Mouse (Mus musculus) c-Kit-positive CD71-negative TER-119-negative erythroid progenitor cells, embryonic 14.5 days (primary cell): Measurements from ENCODE around the gene Dgkz.
A peak's percentile ranks its signal among the peaks of the same experiment; 100 is the strongest.

Experiments
- DNase-seq: peaks from one replicate; pipeline ENCODE4 v3.0.0-alpha.2; 2013; ENCODE audit warnings: low read depth

Gene Dgkz

DNA sequence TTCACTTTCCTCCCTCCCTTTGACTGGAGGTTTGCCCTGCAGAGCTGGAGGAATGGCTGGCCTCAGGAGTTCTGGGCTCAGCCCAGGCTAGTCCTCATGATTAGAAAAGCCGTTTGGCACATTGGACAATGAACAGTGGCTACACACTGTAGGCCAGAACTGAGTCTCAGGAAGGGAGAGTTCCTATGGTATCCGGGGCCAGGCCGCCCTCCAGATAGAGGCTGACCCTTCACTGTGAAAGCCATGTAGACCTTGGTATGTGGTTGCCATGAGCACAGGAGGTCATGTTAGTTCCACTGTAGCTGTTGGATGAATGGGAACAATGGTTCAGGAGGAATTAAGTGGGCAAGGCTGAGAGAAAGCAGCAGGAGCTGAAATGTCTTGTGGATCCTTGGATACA, 17.7 kb upstream of the Dgkz start:
- no peak for DNase-seq

DNA sequence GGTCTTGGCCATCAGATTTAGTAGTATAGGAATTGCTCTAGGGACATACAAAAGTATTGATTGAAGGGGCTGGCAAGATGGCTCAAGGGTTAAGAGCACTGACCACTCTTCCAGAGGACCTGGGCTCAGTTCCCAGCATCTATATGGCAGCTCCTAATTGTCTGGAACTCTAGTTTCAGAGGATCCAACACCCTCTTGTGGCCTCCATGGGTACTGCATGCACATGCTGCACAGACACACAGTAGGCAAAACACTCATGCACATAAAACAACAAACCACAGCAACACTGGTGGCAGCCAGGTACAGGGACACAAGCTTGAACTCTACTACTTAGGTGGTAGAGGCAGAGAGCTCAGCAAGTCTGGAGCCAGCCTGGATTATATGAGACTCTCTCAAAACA, 14.1 kb upstream of the Dgkz start:
- DNase-seq: no peak

DNA sequence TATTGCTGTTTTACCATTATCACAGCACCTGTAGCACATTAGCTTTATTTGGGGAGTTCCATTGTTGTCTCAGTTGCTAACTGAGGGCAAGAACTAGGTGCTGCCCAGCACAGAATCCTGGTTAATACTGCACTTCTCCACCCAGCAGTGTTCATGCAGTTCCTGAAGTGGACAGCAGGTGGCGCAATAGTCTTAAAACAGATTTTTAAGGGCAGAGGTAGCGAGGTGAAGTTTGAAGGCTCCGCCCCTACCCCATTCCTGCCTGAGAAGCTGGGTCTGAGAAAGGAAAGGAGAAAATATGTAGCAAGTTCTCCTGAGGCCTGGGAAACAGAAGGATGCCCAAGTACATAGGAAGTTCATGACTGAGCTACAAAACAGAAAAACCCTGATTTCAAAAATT, 11.9 kb upstream of the Dgkz start:
- peak; percentile 75 for DNase-seq

DNA sequence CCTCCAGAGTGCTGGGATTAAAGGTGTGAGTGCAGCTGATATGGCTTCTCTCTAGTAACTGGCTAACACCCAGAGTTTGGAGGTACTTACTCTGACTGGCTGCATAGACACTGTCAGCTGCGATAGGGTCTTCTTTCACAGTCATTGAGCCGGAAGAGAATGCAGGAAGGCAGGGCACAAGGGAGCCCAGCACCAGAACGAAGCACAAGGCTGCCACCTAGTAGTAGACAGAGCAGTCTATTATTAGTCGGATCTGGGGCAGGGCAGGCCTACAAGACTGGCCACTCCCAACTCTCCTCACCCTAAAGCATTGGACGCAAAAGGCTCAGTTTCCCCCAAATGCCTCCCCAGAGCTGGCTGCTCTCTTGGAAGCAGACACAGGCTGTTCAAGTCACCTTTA, 10.4 kb upstream of the Dgkz start:
- DNase-seq: no peak

DNA sequence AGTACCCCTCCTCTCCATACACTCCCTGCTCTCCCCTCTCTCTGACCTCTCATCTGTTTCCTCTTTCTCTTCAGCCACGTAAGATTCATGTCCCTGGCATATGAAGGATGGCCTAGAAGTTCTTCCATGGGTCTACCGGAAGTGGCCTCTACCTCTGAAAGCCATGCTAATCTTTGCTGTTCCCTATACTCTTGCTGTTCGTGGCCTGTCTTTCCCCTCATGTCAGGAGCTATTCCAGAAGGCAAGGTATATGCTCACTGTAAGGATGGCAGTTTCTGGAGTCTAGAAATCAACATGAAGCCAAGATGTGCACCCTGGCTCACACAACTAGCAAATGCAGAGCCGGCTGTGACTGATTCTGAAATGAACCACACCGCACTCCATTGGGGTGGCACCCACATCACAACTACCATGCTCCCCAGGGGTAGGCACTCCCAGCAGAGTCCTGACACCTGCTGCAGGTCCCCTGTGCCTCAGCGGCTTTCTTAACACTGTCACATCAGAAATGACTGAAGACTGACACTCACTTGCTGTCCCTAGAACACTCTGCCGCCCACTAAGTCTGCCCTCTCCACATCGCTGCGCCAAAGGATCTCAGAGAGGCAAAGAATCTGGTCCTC, 9.4 kb upstream of the Dgkz start:
- no peak for DNase-seq

DNA sequence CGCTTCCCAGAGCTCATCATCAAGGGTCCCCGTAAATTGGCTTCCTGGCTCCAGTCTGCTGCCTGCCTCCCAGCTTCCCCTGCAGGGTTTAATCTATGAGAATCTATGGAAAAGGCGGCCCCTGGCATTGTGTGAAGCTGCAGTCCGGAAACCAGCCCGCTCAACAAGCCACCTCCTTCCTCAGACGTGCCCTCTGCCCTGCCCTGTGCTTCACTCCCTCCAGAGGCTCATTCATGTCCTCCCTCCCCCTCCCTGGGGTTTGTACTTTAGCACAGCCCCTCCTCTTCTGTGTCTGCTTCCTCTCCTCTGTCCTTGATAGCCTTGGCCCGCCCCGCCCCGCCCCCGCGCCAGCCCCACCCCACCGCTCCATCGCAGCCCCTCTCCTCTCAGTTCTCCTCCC, 8.8 kb upstream of the Dgkz start:
- peak; percentile 68 for DNase-seq

DNA sequence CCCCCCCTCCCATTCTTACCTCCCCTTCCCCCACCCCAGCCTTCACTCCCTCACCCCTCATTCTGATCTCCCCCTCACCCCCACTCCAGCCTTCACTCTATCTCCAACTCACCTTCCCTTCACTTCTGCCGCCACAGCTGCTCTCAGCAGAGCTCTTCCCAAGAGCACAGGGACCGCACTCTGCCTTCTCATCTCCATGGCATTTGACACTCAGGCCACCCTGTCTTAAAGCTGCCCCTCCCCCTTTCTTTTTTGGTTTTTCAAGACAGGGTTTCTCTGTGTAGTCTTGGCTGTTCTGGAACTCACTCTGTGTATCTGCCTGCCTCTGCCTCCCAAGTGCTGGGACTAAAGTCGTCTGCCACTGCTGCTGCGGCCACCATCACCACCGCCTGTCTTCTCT, 5.2 kb upstream of the Dgkz start:
- no peak for DNase-seq

DNA sequence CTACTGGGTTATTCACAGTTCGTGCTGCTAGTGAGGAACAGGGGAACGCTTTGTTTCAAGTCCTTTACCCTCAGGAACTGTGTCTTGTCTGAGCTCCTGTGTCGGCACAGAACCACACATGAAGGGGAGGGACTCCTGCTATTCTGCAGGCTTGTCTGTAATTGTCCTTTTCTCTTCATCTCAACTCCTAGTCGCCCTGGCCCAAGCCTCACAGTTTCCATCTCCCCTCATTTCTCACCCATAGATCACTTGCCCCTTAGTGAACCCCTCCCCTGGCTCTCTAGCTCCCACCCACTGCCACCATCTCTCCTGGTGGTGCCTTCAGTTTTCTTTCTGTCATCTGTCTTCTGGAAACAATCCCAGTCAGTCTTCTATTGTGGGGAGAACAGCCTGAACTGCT, 4.6 kb upstream of the Dgkz start:
- no peak for DNase-seq

DNA sequence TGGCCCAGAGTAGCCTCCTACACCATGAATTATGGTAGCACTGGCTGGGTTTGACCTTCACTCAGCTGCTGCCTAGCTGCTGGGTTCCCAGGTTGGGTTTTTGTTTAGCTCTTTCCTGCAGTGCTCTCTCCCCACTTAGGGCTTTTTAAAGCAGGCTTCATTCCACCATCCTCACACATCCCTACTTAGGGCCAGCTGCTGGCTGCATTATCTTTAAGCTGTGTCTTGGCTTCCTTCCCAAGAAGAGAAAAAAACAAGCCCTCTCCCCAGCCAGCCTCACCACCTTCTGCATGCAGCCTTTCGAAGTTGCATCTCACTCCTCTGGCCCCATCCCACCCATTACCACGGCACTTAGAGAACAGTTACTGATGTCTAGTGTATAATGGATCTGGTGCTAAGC, 2.9 kb upstream of the Dgkz start:
- no peak for DNase-seq

DNA sequence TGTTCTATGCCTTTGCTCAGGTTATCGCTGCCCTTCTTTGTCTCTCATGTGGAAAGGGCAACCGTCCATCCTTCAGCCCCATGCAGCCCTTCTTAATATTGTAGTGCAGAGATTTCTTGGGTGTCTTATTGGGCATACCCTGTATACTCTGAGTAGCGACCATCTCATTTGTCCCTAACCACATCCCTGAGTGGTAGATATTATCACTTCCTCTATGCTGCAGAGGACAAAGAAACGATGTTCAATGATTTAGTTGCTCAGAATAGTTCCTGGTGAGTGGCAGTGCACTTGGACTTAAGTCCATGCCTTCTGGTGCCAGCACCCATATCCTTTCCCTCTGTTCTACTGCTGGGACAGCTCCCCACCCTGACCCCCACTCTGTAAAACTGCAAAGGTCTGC, 2.3 kb upstream of the Dgkz start:
- DNase-seq: no peak

DNA sequence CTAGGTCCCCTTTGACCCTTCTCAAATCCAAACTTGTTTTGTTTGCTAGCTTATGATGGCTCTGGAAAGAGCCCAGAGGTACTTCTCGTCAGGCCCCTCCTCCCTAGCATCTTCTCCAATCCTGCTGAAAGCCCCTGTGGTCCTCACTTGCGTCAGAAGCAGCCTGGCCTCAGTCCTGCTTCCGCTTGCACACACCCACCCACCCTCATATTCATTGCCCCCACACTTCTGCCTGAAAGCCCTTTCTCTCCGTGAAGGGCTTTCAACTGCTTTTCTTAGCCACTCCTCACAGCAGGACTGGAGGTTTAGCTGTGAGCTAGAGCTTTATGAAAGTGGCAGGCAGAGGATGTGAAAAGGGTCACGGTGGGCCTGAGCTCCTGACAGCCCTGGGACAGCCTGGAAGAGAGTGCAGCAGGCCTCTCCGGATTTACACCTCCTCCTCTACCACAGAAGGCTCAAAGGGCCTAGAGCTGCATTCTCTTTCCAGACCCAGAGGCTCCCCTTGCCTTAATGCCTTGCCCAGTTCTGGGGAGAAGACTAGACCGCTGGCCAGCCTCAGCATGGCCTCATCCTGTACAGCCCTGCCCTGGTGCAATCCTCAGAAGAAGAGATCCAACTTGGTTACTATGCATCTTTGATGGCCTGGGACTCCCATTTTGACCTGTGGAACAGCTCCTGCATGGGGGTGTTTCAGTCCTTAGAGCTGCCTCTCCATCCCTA, 2.1 kb downstream of the Dgkz start:
- no peak for DNase-seq

DNA sequence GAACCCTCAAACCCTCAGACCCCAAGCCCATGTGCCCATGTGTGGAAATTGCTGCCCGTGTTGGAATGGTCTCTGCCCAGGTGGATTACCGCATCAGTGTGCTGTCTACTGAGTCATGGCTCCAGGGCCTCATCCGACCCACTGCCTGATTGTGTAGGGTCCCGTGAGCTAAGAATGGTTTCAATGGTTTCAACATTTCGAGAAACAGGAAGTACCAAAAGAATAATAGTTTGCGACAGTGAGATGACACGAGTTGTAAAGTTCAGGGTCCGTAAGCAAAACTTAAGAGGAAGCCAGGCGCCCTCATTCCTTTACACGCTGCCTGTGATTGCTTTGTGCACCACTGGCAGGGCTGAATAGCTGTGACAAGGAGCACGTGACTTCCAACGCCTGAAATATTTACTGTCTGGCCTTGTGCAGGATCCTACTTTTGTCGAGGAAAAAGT, 3.5 kb downstream of the Dgkz start:
- DNase-seq: no peak

DNA sequence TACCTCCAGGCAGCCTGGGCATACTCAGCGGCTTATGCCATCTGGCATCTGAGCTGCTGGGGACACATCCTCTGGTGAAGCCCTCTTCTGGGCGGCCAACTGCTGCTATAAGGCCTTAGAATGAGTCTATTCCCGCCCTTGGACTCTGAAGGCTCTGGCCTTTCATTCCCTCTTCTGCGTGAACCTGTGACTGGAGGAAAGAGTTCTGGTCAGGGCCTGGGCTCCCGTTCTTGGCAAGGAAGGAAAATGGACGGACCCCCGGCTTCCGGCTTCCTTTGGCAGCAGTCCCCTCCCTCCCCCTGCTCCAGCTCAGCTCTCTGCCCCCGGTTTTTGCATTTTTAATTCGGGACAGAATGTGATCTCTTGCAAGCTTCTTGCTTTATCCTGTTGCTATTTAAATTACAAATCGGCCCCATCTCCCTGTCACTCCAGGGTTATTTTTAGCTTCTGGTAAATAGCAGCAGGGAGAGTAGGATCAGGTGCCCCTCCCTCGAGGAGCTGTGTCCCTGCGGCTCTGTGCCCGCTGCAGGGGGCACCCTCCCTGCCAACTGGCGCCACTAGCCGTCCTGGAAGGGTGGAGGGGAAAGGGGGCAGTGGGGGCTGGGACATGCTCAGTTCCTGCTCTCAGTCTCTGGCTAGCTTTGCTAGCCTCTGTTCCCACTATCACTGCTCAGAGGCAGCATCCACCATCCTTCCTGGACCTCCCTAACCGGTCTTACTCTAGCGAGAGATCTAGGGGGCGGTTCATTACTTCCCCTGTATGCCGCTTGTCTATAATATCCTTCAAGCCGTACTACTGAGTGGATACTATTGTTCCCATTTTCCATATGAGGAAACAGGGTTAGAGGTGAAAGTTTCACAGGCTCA, 4.2 kb downstream of the Dgkz start:
- no peak for DNase-seq

DNA sequence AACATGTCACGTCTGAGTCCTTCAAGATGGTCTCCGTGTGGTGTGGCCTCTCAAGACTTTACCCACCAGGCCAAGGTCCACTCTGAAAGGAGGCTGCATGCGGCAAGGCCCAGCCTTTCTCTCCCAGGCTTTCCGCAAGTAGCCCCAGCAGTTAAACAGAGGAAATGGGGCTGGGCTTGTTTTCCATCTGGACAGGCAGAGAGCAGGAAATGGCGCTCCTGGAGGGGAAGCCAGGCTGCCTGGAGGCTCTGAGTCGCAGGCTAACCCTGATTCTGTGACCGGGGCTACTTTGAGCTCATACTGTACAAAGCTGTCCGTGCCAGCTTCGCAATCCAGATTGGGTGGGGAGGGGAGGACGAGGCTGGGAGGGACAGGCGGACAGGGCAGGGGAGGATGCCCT, 7.7 kb downstream of the Dgkz start:
- DNase-seq: no peak

DNA sequence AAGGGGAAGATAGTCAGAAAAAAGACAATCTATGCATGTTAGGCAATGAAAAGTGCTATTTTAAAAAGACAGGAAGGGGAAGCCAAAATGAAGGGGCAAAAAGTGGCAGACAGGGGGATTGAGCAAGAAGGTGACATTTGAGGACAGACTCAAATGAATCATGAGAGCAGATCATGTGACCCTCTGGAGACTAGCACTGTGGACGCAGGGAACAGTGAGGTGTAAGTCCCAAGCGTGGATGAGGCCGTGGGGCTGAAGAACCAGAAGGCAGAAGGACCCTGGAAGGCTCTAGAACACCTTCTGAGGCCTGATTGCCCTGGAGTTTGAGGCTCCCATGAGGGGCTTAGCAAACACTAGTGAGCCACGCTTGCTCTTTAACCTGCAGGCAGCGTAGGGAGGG, 9.3 kb downstream of the Dgkz start:
- DNase-seq: no peak

DNA sequence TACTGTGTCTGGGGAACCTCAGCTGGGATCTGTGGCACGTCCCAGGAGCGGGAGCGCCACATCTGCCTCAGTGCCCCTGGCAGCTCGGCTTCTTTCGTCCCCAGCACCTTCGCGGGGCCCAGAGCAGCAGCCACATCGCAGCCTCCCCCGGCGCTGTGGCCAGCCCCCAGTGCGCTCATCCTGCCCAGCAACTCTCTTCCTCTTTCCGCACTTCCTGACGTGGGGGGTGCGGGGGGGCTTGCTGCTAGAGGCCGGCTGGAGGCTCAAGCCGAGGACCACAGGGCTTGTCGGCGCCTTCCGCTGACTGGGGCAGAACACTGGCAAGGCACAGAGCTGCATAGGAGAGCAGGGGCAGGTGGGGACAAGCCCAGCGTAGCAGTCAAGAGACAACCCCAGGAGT, 10.2 kb downstream of the Dgkz start:
- no peak for DNase-seq

DNA sequence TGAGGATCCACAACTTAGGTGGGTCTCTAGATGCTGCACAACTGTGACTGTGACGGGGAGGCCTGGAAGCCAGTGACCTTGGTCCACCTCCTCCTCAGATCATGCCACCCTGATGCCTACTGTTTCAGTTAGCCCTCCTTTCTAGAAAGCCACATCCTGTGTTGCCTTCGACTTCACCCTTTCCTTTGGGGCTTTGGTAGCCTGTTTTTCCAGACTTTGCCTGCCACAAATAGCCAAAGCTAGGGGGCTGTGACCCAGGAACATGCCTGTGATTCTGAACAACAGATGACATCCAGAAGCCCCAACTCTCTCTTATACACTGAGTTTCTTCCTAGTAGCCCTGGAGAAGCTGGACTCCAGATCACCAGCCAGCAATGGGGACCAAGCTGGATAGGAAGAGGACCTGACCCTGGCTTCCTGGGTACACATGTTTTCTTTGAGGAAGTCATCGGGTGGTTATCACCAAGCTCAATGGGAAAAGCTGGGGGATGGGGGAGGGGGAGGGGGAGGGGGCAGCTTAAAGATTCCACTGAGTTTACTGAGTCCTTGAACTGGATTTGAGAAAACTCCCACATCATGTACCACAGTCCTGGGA, 11.0 kb downstream of the Dgkz start:
- DNase-seq: no peak

DNA sequence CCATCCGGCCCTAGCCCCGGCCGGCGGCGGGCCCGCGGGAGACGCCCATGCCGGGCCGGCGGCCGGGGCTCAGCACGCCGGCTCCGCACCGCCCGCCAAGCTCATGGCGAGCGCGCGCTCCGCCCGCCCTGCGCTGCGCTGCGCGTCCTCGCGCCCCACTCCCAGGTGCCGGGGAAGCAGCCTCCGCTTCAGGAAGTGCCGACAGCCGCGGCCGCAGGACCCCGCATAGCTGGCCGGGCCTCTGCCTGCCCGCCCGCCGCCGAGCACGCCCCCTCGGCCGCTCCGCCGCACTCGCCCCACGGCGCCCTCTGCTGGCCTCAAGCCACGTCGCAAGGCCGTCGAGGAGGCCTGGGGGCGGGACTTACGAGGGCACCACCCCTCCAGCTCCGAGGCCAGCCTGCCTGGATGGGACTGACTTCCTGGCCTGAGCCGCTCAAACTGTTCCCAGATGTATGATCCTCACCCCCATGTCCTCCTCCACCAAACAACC, 12.2 kb downstream of the Dgkz start:
- DNase-seq: peak; percentile 80

DNA sequence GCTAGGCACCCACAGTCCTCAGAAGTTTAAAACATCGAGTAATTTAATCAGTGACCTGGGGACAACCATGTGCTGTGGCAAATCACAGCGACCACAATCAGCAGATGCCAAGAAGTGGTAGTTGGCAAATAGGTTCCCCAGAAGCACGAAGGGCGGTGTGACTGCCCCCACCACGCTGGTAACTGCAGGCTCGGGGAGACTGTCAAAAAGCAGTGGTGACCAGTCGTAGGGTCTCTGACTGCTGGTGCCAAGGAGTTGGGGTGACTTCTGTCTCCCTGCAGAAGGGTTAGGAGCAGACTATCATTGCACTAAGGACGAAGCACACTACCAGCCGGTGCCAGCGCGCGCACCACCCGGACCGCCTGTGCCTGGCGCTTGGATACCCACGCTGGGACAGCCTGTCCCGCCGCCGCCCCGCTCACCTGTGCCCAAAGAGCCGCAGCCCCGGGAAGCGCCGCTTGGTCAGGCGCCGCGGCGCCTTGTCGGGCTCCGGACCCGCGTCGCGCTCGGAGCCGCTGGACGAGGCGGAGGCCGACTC, 12.7 kb downstream of the Dgkz start:
- DNase-seq: no peak

DNA sequence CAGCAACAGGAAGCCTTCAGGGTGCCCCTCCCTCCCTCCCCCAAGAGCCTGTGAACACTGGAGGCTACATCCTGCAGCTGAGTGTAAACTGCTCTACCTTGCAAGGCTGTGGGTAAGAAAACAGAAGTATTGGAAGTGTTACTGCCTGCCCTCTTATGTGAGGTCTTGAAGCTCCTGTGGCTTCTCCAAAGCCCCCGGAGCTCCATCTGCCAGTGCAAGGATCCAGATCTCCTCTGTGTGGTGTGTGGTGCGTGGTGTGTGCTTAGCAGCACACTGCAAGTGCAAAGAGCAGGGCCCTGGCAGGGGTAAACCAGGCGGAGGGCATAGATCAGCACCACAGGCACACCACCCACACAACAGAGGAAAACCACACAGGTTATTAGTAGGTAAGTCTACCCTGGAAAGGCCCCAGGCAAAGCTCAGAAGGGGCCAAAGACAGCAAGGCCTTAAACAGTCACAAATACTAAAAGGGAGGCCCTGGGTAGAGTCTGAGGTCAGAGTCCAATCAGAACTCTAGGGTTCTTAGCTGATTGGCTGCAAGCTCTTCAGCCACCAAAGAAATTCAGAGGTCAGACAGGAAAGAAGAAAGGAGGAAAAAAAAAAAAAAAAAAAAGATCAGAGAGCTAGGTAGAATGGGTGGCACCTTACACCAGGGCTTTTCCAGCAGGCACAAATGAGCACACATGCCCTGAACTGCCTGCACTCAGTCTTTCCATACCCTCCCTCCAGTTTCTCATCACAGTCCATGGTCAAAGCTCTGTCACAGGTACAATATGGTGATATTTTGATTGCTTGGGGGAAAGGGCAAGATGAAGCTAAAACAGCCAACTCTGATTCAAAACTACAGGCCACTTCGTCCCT, 13.5 kb downstream of the Dgkz start:
- no peak for DNase-seq

DNA sequence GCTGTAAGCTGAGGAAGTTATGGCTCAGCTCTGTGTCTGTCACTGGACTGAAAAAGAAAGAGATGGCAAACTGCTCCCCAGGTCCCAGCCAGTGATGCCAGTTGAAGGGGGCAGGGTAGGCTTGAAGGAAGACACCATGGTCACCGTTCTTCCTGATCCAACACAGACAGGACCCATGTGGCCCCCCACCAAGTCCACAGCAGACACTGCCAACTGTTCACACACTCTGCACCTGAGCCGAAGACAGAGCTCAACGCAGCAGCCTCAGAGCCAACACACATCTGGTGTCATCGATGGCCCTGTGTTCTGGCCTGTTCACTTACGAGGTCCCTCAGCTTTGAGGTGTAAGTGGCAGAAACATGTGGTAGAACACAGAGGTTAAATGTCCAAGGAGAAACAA, 15.2 kb downstream of the Dgkz start:
- DNase-seq: no peak
